Mouse (Mus musculus) lung, embryonic 16.5 days (tissue): ENCODE measurements around the gene Slc44a1. TPM values are rescaled to one million over a fixed set of nuclear protein-coding genes. Genes with fewer than 3 reads are reported as not detected.
A peak's percentile ranks its signal among the peaks of the same experiment; 100 is the strongest.

Experiments used
- ATAC-seq: fragments of 200-750 bp; cut with Nextera tagmentation; 2 replicates; pipeline ENCODE4 v1.8.0; 2017; ENCODE audit warnings: low read depth, mild to moderate bottlenecking, moderate library complexity
- H3K27ac ChIP-seq: fragments of 300-500 bp; sonication (generic); 2 replicates; pipeline ENCODE4 v1.5.1; 2014; ENCODE audit warnings: mild to moderate bottlenecking, control low read depth, low read length
- H3K27me3 ChIP-seq: fragments of 300-500 bp; sonication (generic); 2 replicates; pipeline ENCODE4 v1.6.1; 2014; ENCODE audit warnings: low read depth, low read length, mixed read lengths; ENCODE audit not compliant: control insufficient read depth, insufficient read depth
- H3K36me3 ChIP-seq: fragments of 300-500 bp; sonication (generic); 2 replicates; pipeline ENCODE4 v1.6.1; 2014; ENCODE audit warnings: low read length; ENCODE audit not compliant: control insufficient read depth, insufficient read depth
- H3K4me1 ChIP-seq: fragments of 300-500 bp; sonication (generic); replicated peaks from 2 replicates; pipeline ENCODE4 v1.6.1; 2014; ENCODE audit warnings: low read length, mixed read lengths; ENCODE audit not compliant: control insufficient read depth, insufficient read depth
- H3K4me2 ChIP-seq: fragments of 300-500 bp; sonication (generic); 2 replicates; pipeline ENCODE4 v1.6.1; 2014; ENCODE audit warnings: low read depth, low read length, control low read depth
- H3K4me3 ChIP-seq: fragments of 300-500 bp; sonication (generic); 2 replicates; pipeline ENCODE4 v1.5.1; 2014; ENCODE audit warnings: mild to moderate bottlenecking, low read length, control low read depth
- H3K9ac ChIP-seq: fragments of 300-500 bp; sonication (generic); 2 replicates; pipeline ENCODE4 v1.6.1; 2014; ENCODE audit warnings: low read length, control low read depth
- H3K9me3 ChIP-seq: fragments of 300-500 bp; sonication (generic); 2 replicates; pipeline ENCODE4 v1.6.1; 2016; ENCODE audit warnings: low read length; ENCODE audit not compliant: control insufficient read depth
- WGBS: fragments of 180-500 bp; shearing (Covaris S2); extraction: QIAGEN DNeasy Blood & Tissue Kit; methylation state at CpG from one replicate; pipeline ENCODE4 v1.1.7; 2014; 5-methylcytosine and 5-hydroxymethylcytosine counted together
- polyA plus RNA-seq: library from polyadenylated mRNA; unstranded; fragments of >200 nt; fragmentation: Nextera tagmentation; extraction: Ambion mirVana; gene quantifications from 2 replicates; pipeline ENCODE4 v1.2.1, GENCODE M21; 2015

The Slc44a1 gene
- polyA plus RNA-seq, 1 experiment from 2014 or later = 24.5 TPM

DNA sequence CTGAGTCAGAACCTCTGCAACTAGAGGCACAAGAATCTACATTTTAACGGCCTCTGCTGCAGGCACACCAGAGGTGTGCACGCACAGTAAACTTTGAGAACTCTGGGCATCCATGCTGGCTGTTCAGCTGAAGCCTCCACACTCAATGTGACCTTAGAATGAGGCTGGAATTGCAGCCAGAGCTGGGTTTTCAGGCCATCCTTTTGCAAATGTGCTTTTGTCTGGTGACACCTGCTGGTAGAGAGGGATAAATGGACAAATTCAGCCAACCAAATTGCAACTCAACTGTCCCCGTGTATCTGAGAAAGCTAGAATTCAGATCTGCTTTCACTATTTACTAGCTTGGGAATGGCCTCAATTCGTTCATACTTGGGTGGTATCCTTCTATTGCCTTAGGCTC lies 154.0 kb downstream of the Slc44a1 start:
- peaks cover 11% of the 10 kb centered on the region for H3K4me1 ChIP-seq
- H3K9me3 ChIP-seq = no peaks in the 10 kb centered on the region
- peak; percentile 27; the same call in 1 of the 2 replicates for ATAC-seq
- H3K9ac ChIP-seq = no peak overlapping the region
- no peak overlapping the region for H3K4me3 ChIP-seq
- H3K4me2 ChIP-seq = no peak overlapping the region
- no peak overlapping the region for H3K27ac ChIP-seq
- no peaks in the 10 kb centered on the region for H3K27me3 ChIP-seq
- H3K36me3 ChIP-seq = no peaks in the 10 kb centered on the region
- 22% methylated on average over 4 of the region's 4 CpGs for WGBS

DNA sequence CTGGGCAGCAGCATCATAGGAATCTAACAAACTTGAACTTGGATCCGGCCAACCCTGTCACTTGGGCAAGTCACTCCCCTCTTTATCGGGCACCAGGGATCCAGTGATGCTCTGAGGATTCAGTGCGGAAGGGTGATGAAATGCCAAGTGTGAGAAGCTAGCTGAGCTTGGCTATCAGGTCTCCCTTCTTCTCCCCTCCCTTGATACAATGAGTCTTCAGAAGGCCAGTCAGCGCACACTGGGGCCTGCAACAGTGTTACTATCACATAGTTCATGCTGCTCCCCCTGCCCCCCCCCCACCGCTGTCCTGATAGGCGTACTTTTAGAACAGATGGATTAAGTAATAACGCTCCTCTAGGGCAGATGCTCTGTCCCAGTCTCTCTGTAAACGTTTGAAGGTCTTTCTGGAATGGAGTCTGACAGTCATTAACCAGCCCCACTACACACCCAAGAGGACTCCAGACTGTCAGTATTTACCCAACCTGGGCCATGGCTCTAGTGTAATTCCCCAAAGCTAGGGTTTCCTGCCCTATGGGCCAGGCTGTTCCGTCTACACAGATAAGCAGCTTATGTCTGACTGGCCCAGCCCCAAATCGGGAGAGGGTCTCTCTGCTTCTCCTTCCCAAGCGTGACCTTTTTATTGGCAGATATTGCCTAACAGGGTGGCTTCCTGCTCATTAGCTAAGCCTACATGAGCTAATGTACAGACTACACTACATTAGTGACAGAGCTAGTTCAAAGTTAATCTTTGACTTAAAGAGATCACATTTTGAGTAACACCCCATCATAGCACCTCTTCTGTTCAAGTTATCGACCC lies 155.2 kb downstream of the Slc44a1 start:
- WGBS = 49% methylated on average over 12 of the region's 12 CpGs
- H3K4me3 ChIP-seq = no peak overlapping the region
- no peaks in the 10 kb centered on the region for H3K27me3 ChIP-seq
- no peak overlapping the region; the same call in 1 of the 2 replicates for H3K27ac ChIP-seq
- H3K4me1 ChIP-seq = peaks cover 11% of the 10 kb centered on the region
- H3K9me3 ChIP-seq = no peaks in the 10 kb centered on the region
- ATAC-seq = peak; percentile 56
- H3K9ac ChIP-seq = 0 out of 2 replicates have a peak overlapping the region, but pooled peaks have one; percentile 22
- 0 out of 2 replicates have a peak overlapping the region, but pooled peaks have one; percentile 6 for H3K4me2 ChIP-seq
- H3K36me3 ChIP-seq = no peaks in the 10 kb centered on the region

DNA sequence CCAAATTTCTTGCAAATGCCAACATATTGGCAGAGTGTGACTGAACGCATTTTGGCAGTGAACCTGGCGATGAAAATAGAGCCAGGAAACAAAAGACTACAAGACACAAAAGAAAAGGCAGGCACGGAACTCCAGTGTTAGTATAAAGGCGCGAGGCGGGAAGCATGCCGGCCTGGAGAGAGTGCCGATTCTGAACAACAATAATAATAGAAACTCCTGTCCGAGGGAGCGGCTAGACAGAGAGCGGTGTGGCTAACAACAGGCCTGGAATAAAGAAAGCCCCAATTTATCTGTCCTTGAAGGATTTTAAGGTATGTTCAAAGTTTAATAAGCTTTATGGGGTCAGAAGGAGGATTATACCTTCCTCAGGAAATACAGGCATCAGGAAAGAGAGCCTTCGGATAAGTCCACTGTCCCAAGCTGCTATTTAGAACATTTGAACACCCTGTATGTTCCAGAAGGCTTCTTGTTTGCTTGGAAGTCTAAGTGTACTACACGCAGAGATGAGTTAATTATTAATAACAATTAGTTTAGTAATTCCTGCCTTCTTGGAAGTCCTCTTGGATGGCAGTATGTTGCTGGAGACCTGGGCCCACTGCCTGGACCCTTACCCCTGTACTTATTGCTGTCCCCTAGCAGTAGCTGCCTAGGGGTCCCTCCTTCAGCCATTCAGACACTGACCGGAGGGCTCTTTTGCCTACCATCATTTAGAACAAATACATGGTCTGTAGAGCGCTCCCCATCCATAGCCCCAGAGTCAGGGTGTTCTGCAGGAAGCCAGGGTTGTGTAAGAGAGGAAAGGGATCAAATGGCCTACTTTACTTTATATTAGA lies 156.1 kb downstream of the Slc44a1 start:
- ATAC-seq = no peak; the same call in 1 of the 2 replicates

DNA sequence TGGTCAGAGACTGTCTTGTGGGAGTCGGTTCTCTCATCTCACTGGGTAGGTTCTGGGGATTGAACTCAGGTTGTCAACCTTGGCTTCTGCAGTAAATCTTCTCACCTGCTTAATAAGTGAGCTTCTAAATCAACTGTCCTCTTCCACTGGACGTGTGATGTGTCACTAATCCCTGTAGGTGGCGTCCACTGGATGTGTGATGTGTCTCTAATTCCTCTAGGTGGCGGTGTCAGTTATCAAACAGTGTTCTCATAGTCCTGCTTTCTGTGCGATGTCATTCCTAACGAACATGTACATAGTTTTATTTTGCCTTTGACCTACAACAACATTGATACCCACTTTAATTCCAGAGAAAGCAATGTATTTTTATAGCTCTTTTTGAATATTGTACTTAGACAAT lies 160.2 kb downstream of the Slc44a1 start:
- Histone ChIP-seq H3K4me3 (no peak overlapping the region), H3K27me3 (no peaks in the 10 kb centered on the region), H3K9me3 (no peaks in the 10 kb centered on the region), H3K36me3 (no peaks in the 10 kb centered on the region), H3K9ac (no peak overlapping the region), H3K4me2 (no peak overlapping the region), H3K4me1 (peaks cover 11% of the 10 kb centered on the region), H3K27ac (no peak overlapping the region)
- ATAC-seq = no peak
- WGBS = 41% methylated on average over 6 of the region's 6 CpGs

More for the DNA sequence above, 156.1 kb downstream of the Slc44a1 start:
- WGBS = 52% methylated on average over 15 of the region's 15 CpGs
- Histone ChIP-seq H3K9ac (no peak overlapping the region), H3K4me1 (peaks cover 11% of the 10 kb centered on the region), H3K4me3 (no peak overlapping the region), H3K27ac (peak overlapping the region; percentile 39), H3K9me3 (no peaks in the 10 kb centered on the region), H3K36me3 (no peaks in the 10 kb centered on the region), H3K4me2 (0 out of 2 replicates have a peak overlapping the region, but pooled peaks have one; percentile 6), H3K27me3 (no peaks in the 10 kb centered on the region)

DNA sequence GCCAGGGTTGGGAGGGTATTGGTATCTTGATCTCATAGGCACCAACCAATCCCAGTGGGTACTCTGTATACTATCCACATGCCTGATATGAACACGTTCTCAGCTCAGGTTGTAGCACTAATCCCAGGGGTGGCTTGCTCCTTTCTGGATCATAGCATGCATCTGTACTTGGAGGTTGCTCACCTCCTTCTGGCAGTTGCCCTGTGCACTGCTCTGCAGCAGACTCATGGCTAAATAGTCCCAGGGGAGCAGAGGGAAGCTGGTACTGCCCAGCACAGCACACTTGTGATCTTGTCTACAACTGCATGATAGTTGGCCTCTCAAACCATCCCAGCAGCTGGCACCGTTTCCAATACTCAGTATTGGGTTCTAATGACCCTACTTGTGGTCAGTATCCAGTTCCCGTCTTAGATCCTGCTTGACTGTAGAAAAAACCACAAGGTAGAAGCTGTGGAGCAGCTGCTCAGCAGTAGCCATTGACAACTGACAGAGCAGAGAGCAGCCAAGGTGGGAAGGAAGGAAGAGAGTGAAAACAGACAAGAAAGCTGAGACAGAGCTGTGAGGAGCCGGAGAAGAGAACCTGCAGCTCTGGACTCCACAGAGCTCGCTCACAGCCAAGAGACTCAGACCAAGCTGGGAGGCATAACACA lies 174.5 kb downstream of the Slc44a1 start:
- H3K9me3 ChIP-seq = no peaks in the 10 kb centered on the region
- H3K4me3 ChIP-seq = no peak overlapping the region
- WGBS = 80% methylated on average over 5 of the region's 5 CpGs
- H3K9ac ChIP-seq = no peak overlapping the region
- H3K4me1 ChIP-seq = 0 out of 2 replicates have a peak, but pooled peaks cover 2% of the 10 kb centered on the region
- H3K4me2 ChIP-seq = no peak overlapping the region
- no peaks in the 10 kb centered on the region for H3K27me3 ChIP-seq
- ATAC-seq = no peak
- no peaks in the 10 kb centered on the region for H3K36me3 ChIP-seq
- H3K27ac ChIP-seq = no peak overlapping the region

DNA sequence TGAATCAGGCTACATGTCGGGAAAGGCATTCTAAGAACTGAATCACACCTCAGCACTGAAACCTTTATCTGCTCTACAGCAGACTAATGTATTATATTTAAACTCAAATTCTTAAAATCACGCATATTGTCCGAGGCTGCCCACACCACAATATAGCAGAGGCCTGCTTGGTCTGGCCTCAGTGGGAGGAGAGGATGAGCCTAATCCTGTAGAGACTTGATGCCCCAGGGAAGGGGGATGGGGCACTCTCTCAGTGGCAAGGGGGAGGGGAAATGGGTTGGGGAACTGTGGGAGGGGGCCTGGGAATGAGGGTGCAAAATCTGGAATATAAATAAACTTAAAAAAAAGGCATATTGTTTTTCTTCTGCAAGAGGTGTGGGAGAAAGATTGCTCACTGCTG lies 177.8 kb downstream of the Slc44a1 start:
- Histone ChIP-seq H3K36me3 (no peaks in the 10 kb centered on the region), H3K4me3 (no peak overlapping the region), H3K27me3 (no peaks in the 10 kb centered on the region), H3K4me2 (no peak overlapping the region), H3K9ac (no peak overlapping the region), H3K9me3 (no peaks in the 10 kb centered on the region), H3K4me1 (0 out of 2 replicates have a peak, but pooled peaks cover 2% of the 10 kb centered on the region), H3K27ac (no peak overlapping the region)
- WGBS = 46% methylated on average over 3 of the region's 3 CpGs
- no peak for ATAC-seq

DNA sequence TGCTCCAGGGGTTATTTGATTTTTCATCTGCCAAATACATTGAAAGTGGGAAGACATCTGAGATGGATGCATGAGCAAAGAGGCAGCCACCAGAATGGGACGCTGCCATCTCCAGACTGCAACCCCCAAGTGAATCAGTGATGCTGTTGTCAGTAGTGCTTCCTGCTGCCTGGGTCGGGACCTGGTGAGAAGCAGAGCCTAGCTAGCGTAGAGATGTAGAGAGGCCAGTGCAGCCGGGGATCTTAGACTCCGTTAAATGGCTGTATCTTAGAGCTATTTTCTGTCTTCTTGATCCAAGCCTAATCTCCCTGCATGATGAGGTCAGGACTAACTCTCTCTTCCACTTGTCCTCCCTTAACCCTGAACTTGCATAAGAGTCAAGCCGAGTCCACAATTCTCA lies 179.9 kb downstream of the Slc44a1 start:
- Histone ChIP-seq H3K36me3 (no peaks in the 10 kb centered on the region), H3K4me1 (0 out of 2 replicates have a peak, but pooled peaks cover 2% of the 10 kb centered on the region), H3K9me3 (no peaks in the 10 kb centered on the region), H3K4me3 (no peak overlapping the region), H3K4me2 (no peak overlapping the region), H3K27me3 (no peaks in the 10 kb centered on the region), H3K27ac (no peak overlapping the region), H3K9ac (no peak overlapping the region)
- no peak for ATAC-seq
- WGBS = 85% methylated on average over 6 of the region's 6 CpGs

DNA sequence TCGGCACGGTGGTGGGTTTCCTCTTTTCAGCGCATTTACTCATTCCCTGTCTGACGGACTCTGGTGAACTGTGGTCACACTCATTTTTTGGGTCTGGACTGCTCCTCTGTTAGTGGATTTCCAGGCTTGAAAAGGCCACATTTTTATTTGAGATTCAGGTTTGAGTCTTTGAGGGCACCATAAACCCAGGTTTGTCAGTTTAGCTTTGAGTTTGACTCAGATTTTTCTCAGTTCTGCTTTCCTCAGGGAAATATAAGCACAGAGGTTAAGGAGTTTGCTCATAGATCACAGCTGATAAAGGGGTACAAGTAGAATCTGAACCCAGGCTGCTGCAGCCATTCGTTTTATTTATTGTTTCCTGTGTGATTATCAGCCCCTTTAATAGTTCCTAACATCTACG lies 180.9 kb downstream of the Slc44a1 start:
- no peaks in the 10 kb centered on the region for H3K27me3 ChIP-seq
- H3K4me3 ChIP-seq = no peak overlapping the region
- no peak for ATAC-seq
- 34% methylated on average over 6 of the region's 6 CpGs for WGBS
- H3K9me3 ChIP-seq = no peaks in the 10 kb centered on the region
- H3K36me3 ChIP-seq = no peaks in the 10 kb centered on the region
- H3K4me1 ChIP-seq = 0 out of 2 replicates have a peak, but pooled peaks cover 2% of the 10 kb centered on the region
- H3K4me2 ChIP-seq = no peak overlapping the region
- H3K27ac ChIP-seq = no peak overlapping the region
- no peak overlapping the region for H3K9ac ChIP-seq
